ENCODE assay signal across 26 mouse cellular contexts in genomic region chr19:57956459-57956858, GRCm38 (mm10).
DNase-seq lines count a peak whose midpoint lies in the region; ATAC-seq lines count a peak whose summit lies in the region.
"Had no signal": no experiment of that assay in that cellular context is flagged by ENCODE, and none has a peak within 500 bp of the region (broad histone marks: within the 10 kb centered on the region; RNA-seq: fewer than 3 reads in every experiment).

No protein-coding gene starts in this region.

- no peaks in the 10 kb centered on the region for H3K27me3 ChIP-seq in limb, embryonic 11.5 days (ENCODE audit: control insufficient read depth, insufficient read depth, low read length)
- no peaks in the 10 kb centered on the region for H3K27me3 ChIP-seq in limb, embryonic 10.5 days (ENCODE audit: low read depth, poor library complexity, severe bottlenecking)
- H3K27me3 ChIP-seq in kidney, embryonic 16.5 days (ENCODE audit: insufficient read depth, low read length) = no peaks in the 10 kb centered on the region
- H3K27me3 ChIP-seq: embryonic facial prominence, embryonic 13.5 days; embryonic facial prominence, embryonic 15.5 days; forebrain, embryonic 12.5 days; Patski had no signal

- H3K36me3 ChIP-seq in limb, embryonic 11.5 days (ENCODE audit: control insufficient read depth, insufficient read depth, low read length) = no peaks in the 10 kb centered on the region
- H3K36me3 ChIP-seq in limb, embryonic 10.5 days = no peaks in the 10 kb centered on the region
- H3K36me3 ChIP-seq in kidney, embryonic 16.5 days (ENCODE audit: insufficient read depth, low read length) = no peaks in the 10 kb centered on the region
- H3K36me3 ChIP-seq: embryonic facial prominence, embryonic 13.5 days; embryonic facial prominence, embryonic 15.5 days; forebrain, embryonic 12.5 days; G1E had no signal

- H3K4me3 ChIP-seq in limb, embryonic 11.5 days (ENCODE audit: low read depth, low read length) = no peak overlapping the region
- H3K4me3 ChIP-seq in limb, embryonic 10.5 days = no peak overlapping the region
- H3K4me3 ChIP-seq in kidney, embryonic 16.5 days (ENCODE audit: low read length) = no peak overlapping the region
- H3K4me3 ChIP-seq: embryonic facial prominence, embryonic 13.5 days; embryonic facial prominence, embryonic 15.5 days; erythroblast, embryonic 14.5 days; forebrain, embryonic 10.5 days; forebrain, embryonic 12.5 days had no signal

- H3K27ac ChIP-seq in limb, embryonic 11.5 days (replicated peaks; ENCODE audit: low read depth, low read length) = no peak overlapping the region
- H3K27ac ChIP-seq in limb, embryonic 10.5 days = no peak overlapping the region
- no peak overlapping the region for H3K27ac ChIP-seq in kidney, embryonic 16.5 days (ENCODE audit: low read length)
- H3K27ac ChIP-seq: embryonic facial prominence, embryonic 13.5 days; embryonic facial prominence, embryonic 15.5 days; forebrain, embryonic 10.5 days; forebrain, embryonic 12.5 days had no signal

- H3K4me2 ChIP-seq in limb, embryonic 11.5 days (ENCODE audit: low read depth, severe bottlenecking) = no peak overlapping the region
- H3K4me2 ChIP-seq in kidney, embryonic 16.5 days (replicated peaks; ENCODE audit: low read depth, low read length) = no peak overlapping the region
- H3K4me2 ChIP-seq: embryonic facial prominence, embryonic 13.5 days; embryonic facial prominence, embryonic 15.5 days; forebrain, embryonic 12.5 days had no signal

- DNase-seq in limb, embryonic 11.5 days (ENCODE audit: low spot score) = peak; percentile 11
- DNase-seq in limb, embryonic 10.5 days (ENCODE audit: low spot score) = no peak
- DNase-seq in ES-CJ7 (ENCODE audit: low read depth, low spot score) (peak; percentile 81), R1 (ENCODE audit: low read depth, low spot score) (peak; percentile 78)
- DNase-seq in lung, postnatal 10 days = no peak
- no peak for DNase-seq in adrenal gland, postnatal 25 days
- DNase-seq: adrenal gland, adult 8-10 months; adrenal gland, postnatal 14 days; cerebellum, adult 11 months; cerebellum, adult 18-20 months; cerebellum, adult 8-10 months; cerebellum, adult 9-11 months; cerebellum, postnatal 14 days; cerebellum, postnatal 36 days; embryo, embryonic 11 days had no signal

- no peaks in the 10 kb centered on the region for H3K9me3 ChIP-seq in limb, embryonic 11.5 days (ENCODE audit: control insufficient read depth, low read length)
- H3K9me3 ChIP-seq in limb, embryonic 10.5 days (replicated peaks) = no peaks in the 10 kb centered on the region
- no peaks in the 10 kb centered on the region for H3K9me3 ChIP-seq in kidney, embryonic 16.5 days (ENCODE audit: low read length)
- H3K9me3 ChIP-seq: embryonic facial prominence, embryonic 13.5 days; embryonic facial prominence, embryonic 15.5 days; forebrain, embryonic 10.5 days; forebrain, embryonic 12.5 days had no signal

- 86% methylated on average over 3 of the region's 3 CpGs for WGBS in limb, embryonic 11.5 days
- WGBS in limb, embryonic 10.5 days = 86% methylated on average over 3 of the region's 3 CpGs
- 82% methylated on average over 3 of the region's 3 CpGs for WGBS in kidney, embryonic 16.5 days

- no peaks in the 10 kb centered on the region for H3K4me1 ChIP-seq in limb, embryonic 11.5 days (ENCODE audit: control insufficient read depth, insufficient read depth, low read length)
- H3K4me1 ChIP-seq in limb, embryonic 10.5 days = no peaks in the 10 kb centered on the region
- H3K4me1 ChIP-seq in kidney, embryonic 16.5 days (ENCODE audit: insufficient read depth, low read length) = no peaks in the 10 kb centered on the region
- H3K4me1 ChIP-seq: embryonic facial prominence, embryonic 13.5 days; embryonic facial prominence, embryonic 15.5 days had no signal

- no peak for ATAC-seq in limb, embryonic 11.5 days (ENCODE audit: insufficient number of reproducible peaks, low FRiP score, low TSS enrichment, low read depth)
- ATAC-seq in kidney, embryonic 16.5 days (ENCODE audit: low FRiP score, low TSS enrichment) = no peak
- ATAC-seq: activated CD4-positive, CD25-positive, alpha-beta regulatory T cell, adult 4 months; forebrain, embryonic 14.5 days; forebrain, embryonic 16.5 days; Patski had no signal

- no peak overlapping the region for H3K9ac ChIP-seq in limb, embryonic 11.5 days (ENCODE audit: low read length)
- no peak overlapping the region for H3K9ac ChIP-seq in kidney, embryonic 16.5 days (replicated peaks; ENCODE audit: low read length)
- H3K9ac ChIP-seq: embryonic facial prominence, embryonic 13.5 days; embryonic facial prominence, embryonic 15.5 days; forebrain, embryonic 12.5 days had no signal

Comparison
In these comparisons a context has a peak if more than half of its experiments do, and no peak if none do; other contexts are left out.
1. DNase-seq: peak in limb, embryonic 11.5 days (single experiment), ES-CJ7 (single experiment) and R1 (single experiment); none in limb, embryonic 10.5 days (single experiment), lung, postnatal 10 days (single experiment) and adrenal gland, postnatal 25 days (single experiment).